Comparison of ENCODE assay signal across 10 mouse cellular contexts in genomic region chr10:52418931-52419330, GRCm38 (mm10). TPM values are rescaled to one million over a fixed set of nuclear protein-coding genes. Genes with fewer than 3 reads are reported as not detected.
DNase-seq lines count a peak whose midpoint lies in the region; ATAC-seq and TF ChIP-seq lines count a peak whose summit lies in the region.
"Had no signal": no experiment of that assay in that cellular context is flagged by ENCODE, and none has a peak within 500 bp of the region (broad histone marks: within the 10 kb centered on the region; RNA-seq: fewer than 3 reads in every experiment).

No protein-coding gene starts in this region.

- no peaks in the 10 kb centered on the region; the same call in 1 of the 2 replicates for H3K36me3 ChIP-seq in kidney, embryonic 15.5 days
- no peaks in the 10 kb centered on the region for H3K36me3 ChIP-seq in hindbrain, embryonic 15.5 days
- H3K36me3 ChIP-seq in midbrain, embryonic 15.5 days (replicated peaks) = no peaks in the 10 kb centered on the region

- no peaks in the 10 kb centered on the region for H3K9me3 ChIP-seq in kidney, embryonic 15.5 days (replicated peaks)
- no peaks in the 10 kb centered on the region for H3K9me3 ChIP-seq in hindbrain, embryonic 15.5 days
- no peaks in the 10 kb centered on the region for H3K9me3 ChIP-seq in midbrain, embryonic 15.5 days

- H3K4me1 ChIP-seq in kidney, embryonic 15.5 days = peaks cover 27% of the 10 kb centered on the region
- H3K4me1 ChIP-seq in bone marrow macrophage, adult 2 months (ENCODE audit: control insufficient read depth, insufficient read depth, low read length) = peaks cover 25% of the 10 kb centered on the region
- H3K4me1 ChIP-seq in hindbrain, embryonic 15.5 days (replicated peaks) = peaks cover 46% of the 10 kb centered on the region
- H3K4me1 ChIP-seq in midbrain, embryonic 15.5 days = peaks cover 47% of the 10 kb centered on the region

- TF ChIP-seq CTCF in bone marrow macrophage, adult 2 months (IDR thresholded peaks at IDR 0.05; ENCODE audit: low read depth, low read length) = no peak

- H3K27ac ChIP-seq in kidney, embryonic 15.5 days = 0 out of 2 replicates have a peak overlapping the region, but pooled peaks have one; percentile 27
- peak overlapping the region; percentile 55 for H3K27ac ChIP-seq in bone marrow macrophage, adult 2 months (ENCODE audit: insufficient read depth, low read depth, low read length)
- H3K27ac ChIP-seq in hindbrain, embryonic 15.5 days (replicated peaks) = 0 out of 2 replicates have a peak overlapping the region, but pooled peaks have one; percentile 97
- no peak overlapping the region for H3K27ac ChIP-seq in midbrain, embryonic 15.5 days

- no peak for TF ChIP-seq POLR2A in bone marrow macrophage, adult 2 months (IDR thresholded peaks at IDR 0.05; ENCODE audit: borderline replicate concordance, low read depth, low read length)

- peak overlapping the region; percentile 65 for H3K4me2 ChIP-seq in kidney, embryonic 15.5 days
- H3K4me2 ChIP-seq in hindbrain, embryonic 15.5 days = peak overlapping the region; percentile 66
- H3K4me2 ChIP-seq in midbrain, embryonic 15.5 days = peak overlapping the region; percentile 55

- 40% methylated on average over 5 of the region's 5 CpGs for WGBS in kidney, embryonic 15.5 days
- 67% methylated on average over 5 of the region's 5 CpGs for WGBS in hindbrain, embryonic 15.5 days
- 76% methylated on average over 5 of the region's 5 CpGs for WGBS in midbrain, embryonic 15.5 days

- peak overlapping the region; percentile 85; the same call in 1 of the 2 replicates for H3K9ac ChIP-seq in kidney, embryonic 15.5 days
- peak overlapping the region; percentile 91 for H3K9ac ChIP-seq in hindbrain, embryonic 15.5 days
- H3K9ac ChIP-seq in midbrain, embryonic 15.5 days = peak overlapping the region; percentile 97

- DNase-seq in kidney, postnatal 36 days = no peak
- no peak for DNase-seq in frontal cortex, postnatal 25 days (ENCODE audit: low spot score in 2 of 2)
- DNase-seq in thymus, postnatal 10 days (ENCODE audit: low spot score in 2 of 2) = no peak
- DNase-seq in kidney, adult 11 months = no peak
- DNase-seq: spleen, adult 18-20 months had no signal

- peak overlapping the region; percentile 78 for H3K4me3 ChIP-seq in kidney, embryonic 15.5 days (replicated peaks)
- peak overlapping the region; percentile 80 for H3K4me3 ChIP-seq in bone marrow macrophage, adult 2 months (ENCODE audit: insufficient read depth, low read length)
- H3K4me3 ChIP-seq in hindbrain, embryonic 15.5 days = peak overlapping the region; percentile 67
- peak overlapping the region; percentile 100 for H3K4me3 ChIP-seq in midbrain, embryonic 15.5 days

- no peaks in the 10 kb centered on the region for H3K27me3 ChIP-seq in kidney, embryonic 15.5 days
- no peaks in the 10 kb centered on the region for H3K27me3 ChIP-seq in hindbrain, embryonic 15.5 days
- no peaks in the 10 kb centered on the region for H3K27me3 ChIP-seq in midbrain, embryonic 15.5 days (replicated peaks)

- ATAC-seq in kidney, embryonic 15.5 days (replicated peaks; ENCODE audit: low FRiP score) = no peak
- no peak for ATAC-seq in hindbrain, embryonic 15.5 days (ENCODE audit: low FRiP score, low read depth)
- ATAC-seq in midbrain, embryonic 15.5 days (replicated peaks) = no peak
- ATAC-seq: activated CD4-positive, CD25-positive, alpha-beta regulatory T cell, adult 4 months had no signal

RNA-seq across cellular contexts. Expression of gene Nus1, which starts 1.6 kb away (rescaled TPM):
- 15.9 and 16.6 TPM in 2 replicates for polyA plus RNA-seq in kidney, embryonic 15.5 days (2015; fragmentation: Nextera tagmentation; extraction: Ambion mirVana)
- polyA plus RNA-seq in bone marrow macrophage, adult 2 months (2012; ENCODE audit: insufficient read depth, insufficient read length, missing spikeins) = 47.6 and 49.0 TPM in 2 replicates
- 21.8 and 22.3 TPM in 2 replicates for polyA plus RNA-seq in hindbrain, embryonic 15.5 days (2015; fragmentation: Nextera tagmentation; extraction: Ambion mirVana)
- 22.3 and 23.1 TPM in 2 replicates for polyA plus RNA-seq in midbrain, embryonic 15.5 days (2015; fragmentation: Nextera tagmentation; extraction: Ambion mirVana)

RNA-seq across cellular contexts. Expression of gene Nepn, which starts 30.2 kb away (rescaled TPM):
- not detected in 2 replicates for polyA plus RNA-seq in kidney, embryonic 15.5 days (2015; fragmentation: Nextera tagmentation; extraction: Ambion mirVana)
- not detected in 2 replicates for polyA plus RNA-seq in bone marrow macrophage, adult 2 months (2012; ENCODE audit: insufficient read depth, insufficient read length, missing spikeins)
- not detected in 2 replicates for polyA plus RNA-seq in hindbrain, embryonic 15.5 days (2015; fragmentation: Nextera tagmentation; extraction: Ambion mirVana)
- polyA plus RNA-seq in midbrain, embryonic 15.5 days (2015; fragmentation: Nextera tagmentation; extraction: Ambion mirVana) = not detected in 2 replicates
- polyA plus RNA-seq: activated CD4-positive, CD25-positive, alpha-beta regulatory T cell, adult 4 months had no signal

RNA-seq across cellular contexts. Expression of gene Gopc, which starts 37.0 kb away (rescaled TPM):
- 22.5 TPM in 2 replicates for polyA plus RNA-seq in kidney, embryonic 15.5 days (2015; fragmentation: Nextera tagmentation; extraction: Ambion mirVana)
- 16.8 and 19.6 TPM in 2 replicates for polyA plus RNA-seq in bone marrow macrophage, adult 2 months (2012; ENCODE audit: insufficient read depth, insufficient read length, missing spikeins)
- 26.6 and 27.8 TPM in 2 replicates for polyA plus RNA-seq in hindbrain, embryonic 15.5 days (2015; fragmentation: Nextera tagmentation; extraction: Ambion mirVana)
- 26.1 and 26.5 TPM in 2 replicates for polyA plus RNA-seq in midbrain, embryonic 15.5 days (2015; fragmentation: Nextera tagmentation; extraction: Ambion mirVana)
